In the genomic region with DNA sequence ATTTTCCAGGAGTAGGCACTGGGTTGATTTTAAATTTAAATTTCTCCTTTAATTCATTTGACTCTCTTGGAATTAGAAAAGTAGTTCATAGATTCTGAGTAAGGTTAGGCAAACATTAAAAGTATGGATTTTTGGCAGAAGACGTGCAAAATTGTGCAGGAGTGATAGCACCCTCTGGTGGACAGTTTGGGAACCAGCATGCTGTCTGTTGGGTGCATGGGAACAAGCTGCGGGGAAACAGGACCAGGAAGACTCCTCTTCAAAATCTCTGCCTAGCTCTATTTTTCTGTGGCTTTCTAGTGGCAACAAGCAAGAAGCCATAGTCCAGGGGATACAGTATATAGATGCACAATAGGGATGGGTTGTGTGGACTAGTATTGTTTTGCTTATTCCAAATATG, we compare ENCODE assay signal across 8 mouse cellular contexts. TPM values are rescaled to one million over a fixed set of nuclear protein-coding genes. Genes with fewer than 3 reads are reported as not detected.
DNase-seq lines count a peak whose midpoint lies in the region; ATAC-seq lines count a peak whose summit lies in the region.

No protein-coding gene starts in this region.

- H3K36me3 ChIP-seq in forebrain, embryonic 14.5 days (ENCODE audit: control insufficient read depth, insufficient read depth, low read length): no peaks in the 10 kb centered on the region
- H3K36me3 ChIP-seq in forebrain, embryonic 12.5 days (replicated peaks): no peaks in the 10 kb centered on the region

- peak; percentile 78 for DNase-seq in forebrain, embryonic 14.5 days (ENCODE audit: low spot score)
- DNase-seq in MEL-GATA-1-ER (ENCODE audit: extremely low read depth, low read depth): peak; percentile 66
- peak; percentile 79 for DNase-seq in cerebellum, adult 9-10 months
- DNase-seq in gastrocnemius, postnatal 14 days: peak; percentile 64
- peak; percentile 39 for DNase-seq in layer of hippocampus, adult 9-11 months
- peak; percentile 41 to 69 for DNase-seq in spleen, postnatal 14 days (ENCODE audit: low spot score in 2 of 2)

- H3K9ac ChIP-seq in forebrain, embryonic 14.5 days (ENCODE audit: low read length): no peak overlapping the region
- no peak overlapping the region for H3K9ac ChIP-seq in forebrain, embryonic 12.5 days

- H3K4me2 ChIP-seq in forebrain, embryonic 14.5 days (ENCODE audit: low read length): no peak overlapping the region
- H3K4me2 ChIP-seq in forebrain, embryonic 12.5 days: no peak overlapping the region

- peaks cover 10% of the 10 kb centered on the region for H3K4me1 ChIP-seq in forebrain, embryonic 14.5 days (ENCODE audit: control insufficient read depth, insufficient read depth, low read length)
- H3K4me1 ChIP-seq in forebrain, embryonic 12.5 days: peaks cover 18% of the 10 kb centered on the region

- no peak for ATAC-seq in forebrain, embryonic 14.5 days
- ATAC-seq in forebrain, embryonic 12.5 days (ENCODE audit: low FRiP score): no peak
- peak; percentile 65 for ATAC-seq in megakaryocyte progenitor cell, adult 5-6 weeks (replicated peaks; ENCODE audit: poor library complexity)

- intact Hi-C loops in gastrocnemius, postnatal 14 days (cut with DNase I; ENCODE audit: low total_unique reads): no loop called here

- no peak overlapping the region for H3K4me3 ChIP-seq in forebrain, embryonic 14.5 days (ENCODE audit: low read depth, low read length)
- H3K4me3 ChIP-seq in forebrain, embryonic 12.5 days (replicated peaks): no peak overlapping the region

- no peaks in the 10 kb centered on the region for H3K27me3 ChIP-seq in forebrain, embryonic 14.5 days (replicated peaks; ENCODE audit: control insufficient read depth, insufficient read depth, low read length)
- no peaks in the 10 kb centered on the region; the same call in 1 of the 2 replicates for H3K27me3 ChIP-seq in forebrain, embryonic 12.5 days

- no peak overlapping the region for H3K27ac ChIP-seq in forebrain, embryonic 14.5 days (ENCODE audit: low read depth, low read length)
- H3K27ac ChIP-seq in forebrain, embryonic 12.5 days: no peak overlapping the region

- H3K9me3 ChIP-seq in forebrain, embryonic 14.5 days (replicated peaks; ENCODE audit: control insufficient read depth, low read length): no peaks in the 10 kb centered on the region
- no peaks in the 10 kb centered on the region for H3K9me3 ChIP-seq in forebrain, embryonic 12.5 days

- WGBS in forebrain, embryonic 14.5 days: 11% methylated on average over 2 of the region's 2 CpGs
- WGBS in forebrain, embryonic 12.5 days: 10% methylated on average over 2 of the region's 2 CpGs

RNA-seq across cellular contexts. Expression of gene Gm20503, which starts 3.3 kb away (rescaled TPM):
- polyA plus RNA-seq in forebrain, embryonic 14.5 days (2014; fragmentation: Nextera tagmentation; extraction: Ambion mirVana): 1.5 and 5.3 TPM in 2 replicates
- 6.7 and 8.2 TPM in 2 replicates for polyA plus RNA-seq in forebrain, embryonic 12.5 days (2016; fragmentation: Nextera tagmentation; extraction: Ambion mirVana)
- total RNA-seq in gastrocnemius, postnatal 14 days (2021): 1 to 10 TPM in 1 of 2 experiments, not detected in 1; 2.2 TPM
- total RNA-seq in megakaryocyte progenitor cell, adult 5-6 weeks (2015): 0.22 TPM in 1 of 2 replicates, not detected in the other
- not detected in 2 replicates for total RNA-seq in megakaryocyte progenitor cell, adult 5-6 weeks (2017)

RNA-seq across cellular contexts. Expression of gene Dnajc25, which starts 4.8 kb away (rescaled TPM):
- polyA plus RNA-seq in forebrain, embryonic 14.5 days (2014; fragmentation: Nextera tagmentation; extraction: Ambion mirVana): 4.9 and 6.5 TPM in 2 replicates
- 5.2 and 8.5 TPM in 2 replicates for polyA plus RNA-seq in forebrain, embryonic 12.5 days (2016; fragmentation: Nextera tagmentation; extraction: Ambion mirVana)
- 10 to 100 TPM; 10.5 to 12.1 TPM for total RNA-seq in gastrocnemius, postnatal 14 days (2021)
- total RNA-seq in megakaryocyte progenitor cell, adult 5-6 weeks (2015): 24.8 and 25.3 TPM in 2 replicates
- 22.8 and 29.8 TPM in 2 replicates for total RNA-seq in megakaryocyte progenitor cell, adult 5-6 weeks (2017)

RNA-seq across cellular contexts. Expression of gene Ptgr1, which starts 12.8 kb away (rescaled TPM):
- polyA plus RNA-seq in forebrain, embryonic 14.5 days (2014; fragmentation: Nextera tagmentation; extraction: Ambion mirVana): 4.9 and 5.9 TPM in 2 replicates
- 10.0 and 10.5 TPM in 2 replicates for polyA plus RNA-seq in forebrain, embryonic 12.5 days (2016; fragmentation: Nextera tagmentation; extraction: Ambion mirVana)
- total RNA-seq in gastrocnemius, postnatal 14 days (2021): 1 to 10 TPM; 3.4 to 3.7 TPM
- total RNA-seq in megakaryocyte progenitor cell, adult 5-6 weeks (2015): 72.7 and 81.7 TPM in 2 replicates
- total RNA-seq in megakaryocyte progenitor cell, adult 5-6 weeks (2017): 59.6 and 66.6 TPM in 2 replicates

RNA-seq across cellular contexts. Expression of gene Gng10, which starts 35.2 kb away (rescaled TPM):
- polyA plus RNA-seq in forebrain, embryonic 14.5 days (2014; fragmentation: Nextera tagmentation; extraction: Ambion mirVana): 204 and 233 TPM in 2 replicates
- polyA plus RNA-seq in forebrain, embryonic 12.5 days (2016; fragmentation: Nextera tagmentation; extraction: Ambion mirVana): 110 and 111 TPM in 2 replicates
- 10 to 100 TPM; 12.3 to 20.1 TPM for total RNA-seq in gastrocnemius, postnatal 14 days (2021)
- 168 and 189 TPM in 2 replicates for total RNA-seq in megakaryocyte progenitor cell, adult 5-6 weeks (2015)
- 86.1 and 106 TPM in 2 replicates for total RNA-seq in megakaryocyte progenitor cell, adult 5-6 weeks (2017)

RNA-seq across cellular contexts. Expression of gene Zkscan16, which starts 56.3 kb away (rescaled TPM):
- polyA plus RNA-seq in forebrain, embryonic 14.5 days (2014; fragmentation: Nextera tagmentation; extraction: Ambion mirVana): 0.62 and 1.2 TPM in 2 replicates
- 1.2 and 1.3 TPM in 2 replicates for polyA plus RNA-seq in forebrain, embryonic 12.5 days (2016; fragmentation: Nextera tagmentation; extraction: Ambion mirVana)
- under 1 TPM; 0.16 to 0.18 TPM for total RNA-seq in gastrocnemius, postnatal 14 days (2021)
- total RNA-seq in megakaryocyte progenitor cell, adult 5-6 weeks (2015): not detected in 2 replicates
- total RNA-seq in megakaryocyte progenitor cell, adult 5-6 weeks (2017): not detected in 2 replicates

Comparison
In these comparisons a context has a peak if more than half of its experiments do, and no peak if none do; other contexts are left out.
1. RNA of gene Ptgr1, which starts 12.8 kb away (total RNA-seq): 59.6 to 81.7 TPM in megakaryocyte progenitor cell, adult 5-6 weeks; 3.4 to 3.7 TPM in gastrocnemius, postnatal 14 days; every median in the first group is over 10 times any median in the second.
2. Peak in every context shown above with its lines, with median percentiles within 50 percentile points of each other: DNase-seq.